ENCODE assay signal across 11 mouse cellular contexts in the genomic region with DNA sequence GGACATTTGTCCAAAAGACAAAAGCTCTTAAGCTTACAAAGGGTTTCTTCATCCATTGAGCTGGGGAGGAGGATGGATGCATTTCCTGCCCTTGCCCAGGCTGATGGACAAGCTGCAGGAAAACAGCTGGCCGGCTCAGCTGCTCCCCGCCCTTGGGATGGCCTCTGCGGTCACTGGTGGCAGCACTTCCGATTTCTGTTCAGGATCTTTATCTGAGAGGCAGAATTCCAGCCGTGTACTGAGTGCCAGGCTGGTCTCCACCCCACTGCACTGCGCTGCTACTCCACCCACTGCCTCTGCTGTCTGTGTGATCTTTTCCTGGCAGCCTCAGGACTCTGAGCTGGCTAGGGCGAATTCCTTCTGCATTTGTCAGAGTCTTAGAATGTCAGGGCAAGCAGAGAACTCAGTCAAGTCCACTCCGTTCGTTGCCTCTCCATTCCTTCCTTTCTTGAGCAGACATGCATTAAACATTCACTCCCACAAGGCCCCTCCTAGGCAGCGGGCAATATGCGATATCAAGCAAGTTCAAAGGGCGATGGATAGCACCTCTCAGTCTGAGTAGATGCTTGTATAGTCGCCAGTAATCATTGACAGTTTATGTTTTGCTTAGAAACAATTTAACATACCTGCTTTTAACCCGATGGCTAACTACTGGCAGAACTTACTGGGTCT. TPM values are rescaled to one million over a fixed set of nuclear protein-coding genes. Genes with fewer than 3 reads are reported as not detected.
A peak's percentile ranks its signal among the peaks of the same experiment; 100 is the strongest.
DNase-seq lines count a peak whose midpoint lies in the region; ATAC-seq and TF ChIP-seq lines count a peak whose summit lies in the region.
"Had no signal": no experiment of that assay in that cellular context is flagged by ENCODE, and none has a peak within 500 bp of the region (broad histone marks: within the 10 kb centered on the region; RNA-seq: fewer than 3 reads in every experiment).

No protein-coding gene starts in this region.

- no peaks in the 10 kb centered on the region for H3K36me3 ChIP-seq in liver, adult 2 months (ENCODE audit: control insufficient read depth, insufficient read depth, low read length)
- no peaks in the 10 kb centered on the region for H3K36me3 ChIP-seq in liver, embryonic 12.5 days
- no peaks in the 10 kb centered on the region for H3K36me3 ChIP-seq in embryonic facial prominence, embryonic 13.5 days
- H3K36me3 ChIP-seq in thymus, adult 2 months (ENCODE audit: control insufficient read depth, insufficient read depth, low read length) = no peaks in the 10 kb centered on the region
- H3K36me3 ChIP-seq: hindbrain, embryonic 15.5 days had no signal

- no peaks in the 10 kb centered on the region for H3K9me3 ChIP-seq in liver, embryonic 12.5 days (replicated peaks)
- H3K9me3 ChIP-seq in embryonic facial prominence, embryonic 13.5 days = no peaks in the 10 kb centered on the region
- H3K9me3 ChIP-seq: hindbrain, embryonic 15.5 days had no signal

- intact Hi-C loops in heart, postnatal 14 days (cut with DNase I) = no loop called here

- no peaks in the 10 kb centered on the region for H3K79me2 ChIP-seq in liver, adult 2 months (ENCODE audit: control insufficient read depth, insufficient read depth, low read length)

- DNase-seq in liver, adult 2 months (ENCODE audit: extremely low read depth, low read depth, low spot score) = peak; percentile 21
- peak; percentile 64 to 67 for DNase-seq in heart, postnatal 14 days
- peak; percentile 87 to 89 for DNase-seq in lung, adult 18-20 months
- peak; percentile 35 for DNase-seq in urinary bladder, adult 2 months (ENCODE audit: low spot score)
- DNase-seq in thymus, adult 2 months = no peak

- TF ChIP-seq POLR2A in liver, adult 2 months (IDR thresholded peaks at IDR 0.05; ENCODE audit: extremely low read depth, insufficient read depth, low read length) = no peak
- TF ChIP-seq POLR2A in thymus, adult 2 months (IDR thresholded peaks at IDR 0.05; ENCODE audit: control insufficient read depth, extremely low read depth, insufficient read depth, low read length, poor library complexity) = no peak

- no peak overlapping the region for H3K27ac ChIP-seq in liver, adult 2 months (replicated peaks; ENCODE audit: insufficient read depth, low read depth, low read length)
- H3K27ac ChIP-seq in liver, embryonic 12.5 days = no peak overlapping the region
- H3K27ac ChIP-seq in embryonic facial prominence, embryonic 13.5 days = no peak overlapping the region
- H3K27ac ChIP-seq in thymus, adult 2 months (ENCODE audit: control insufficient read depth, insufficient read depth, low read length) = no peak overlapping the region
- H3K27ac ChIP-seq: hindbrain, embryonic 15.5 days had no signal

- H3K4me3 ChIP-seq in liver, adult 2 months (ENCODE audit: insufficient read depth, low read depth, low read length) = no peak overlapping the region
- H3K4me3 ChIP-seq in liver, embryonic 12.5 days = no peak overlapping the region
- no peak overlapping the region for H3K4me3 ChIP-seq in embryonic facial prominence, embryonic 13.5 days
- no peak overlapping the region for H3K4me3 ChIP-seq in thymus, adult 2 months (ENCODE audit: control insufficient read depth, insufficient read depth, low read length)
- H3K4me3 ChIP-seq: hindbrain, embryonic 15.5 days had no signal

- WGBS in liver, adult 2 months = 51% methylated on average over 14 of the region's 14 CpGs
- 33% methylated on average over 14 of the region's 14 CpGs for WGBS in liver, embryonic 12.5 days (ENCODE audit: insufficient replicate concordance)
- 32% methylated on average over 14 of the region's 14 CpGs for WGBS in embryonic facial prominence, embryonic 13.5 days
- 66% methylated on average over 14 of the region's 14 CpGs for WGBS in thymus, adult 2 months

- no peak for ATAC-seq in liver, embryonic 12.5 days
- ATAC-seq in embryonic facial prominence, embryonic 13.5 days (ENCODE audit: insufficient number of reproducible peaks, insufficient read depth, low FRiP score, low TSS enrichment, low read depth) = 0 out of 2 replicates have a peak, but pooled peaks have one; percentile 59
- ATAC-seq in activated CD4-positive, CD25-positive, alpha-beta regulatory T cell, adult 4 months = no peak

- TF ChIP-seq CTCF in liver, adult 2 months (IDR thresholded peaks at IDR 0.05; ENCODE audit: low read depth, low read length) = no peak
- no peak for TF ChIP-seq CTCF in thymus, adult 2 months (IDR thresholded peaks at IDR 0.05; ENCODE audit: borderline replicate concordance, control insufficient read depth, extremely low read depth, insufficient read depth, low read length, poor library complexity)

- no peak overlapping the region for H3K4me2 ChIP-seq in liver, embryonic 12.5 days
- peak overlapping the region; percentile 16; the same call in 1 of the 2 replicates for H3K4me2 ChIP-seq in embryonic facial prominence, embryonic 13.5 days
- H3K4me2 ChIP-seq: hindbrain, embryonic 15.5 days had no signal

- no peaks in the 10 kb centered on the region for H3K27me3 ChIP-seq in liver, adult 2 months (ENCODE audit: control insufficient read depth, insufficient read depth, low read length)
- H3K27me3 ChIP-seq in liver, embryonic 12.5 days (replicated peaks) = no peaks in the 10 kb centered on the region
- H3K27me3 ChIP-seq in embryonic facial prominence, embryonic 13.5 days = no peaks in the 10 kb centered on the region
- no peaks in the 10 kb centered on the region for H3K27me3 ChIP-seq in thymus, adult 2 months (ENCODE audit: control insufficient read depth, insufficient read depth, low read length)
- H3K27me3 ChIP-seq: hindbrain, embryonic 15.5 days had no signal

- H3K4me1 ChIP-seq in liver, adult 2 months (ENCODE audit: control insufficient read depth, insufficient read depth, low read length) = no peaks in the 10 kb centered on the region
- no peaks in the 10 kb centered on the region; the same call in 1 of the 2 replicates for H3K4me1 ChIP-seq in liver, embryonic 12.5 days
- H3K4me1 ChIP-seq in embryonic facial prominence, embryonic 13.5 days = peaks cover 11% of the 10 kb centered on the region
- H3K4me1 ChIP-seq in thymus, adult 2 months (replicated peaks; ENCODE audit: control insufficient read depth, insufficient read depth, low read length) = no peaks in the 10 kb centered on the region
- H3K4me1 ChIP-seq: hindbrain, embryonic 15.5 days had no signal

- no peak overlapping the region for H3K9ac ChIP-seq in liver, adult 2 months (ENCODE audit: low read depth, low read length)
- H3K9ac ChIP-seq in liver, embryonic 12.5 days = no peak overlapping the region
- peak overlapping the region; percentile 28; the same call in 1 of the 2 replicates for H3K9ac ChIP-seq in embryonic facial prominence, embryonic 13.5 days
- H3K9ac ChIP-seq: hindbrain, embryonic 15.5 days had no signal

RNA-seq across cellular contexts. Expression of a gene that starts 33.4 kb away (rescaled TPM):
- 0.28 TPM in 1 of 2 replicates, not detected in the other for total RNA-seq in liver, adult 2 months (2014; rRNA removed)
- not detected in 2 replicates for polyA plus RNA-seq in liver, adult 2 months (2012; rRNA removed)
- polyA plus RNA-seq in liver, embryonic 12.5 days (2016; fragmentation: Nextera tagmentation; extraction: Ambion mirVana) = 0.04 and 0.08 TPM in 2 replicates
- polyA plus RNA-seq in embryonic facial prominence, embryonic 13.5 days (2015; fragmentation: Nextera tagmentation; extraction: Ambion mirVana) = 2.1 and 2.4 TPM in 2 replicates
- 10 to 100 TPM; 16.8 to 21.5 TPM for total RNA-seq in heart, postnatal 14 days (2021)
- 15.6 and 17.2 TPM in 2 replicates for polyA plus RNA-seq in urinary bladder, adult 2 months (2012; rRNA removed)
- 0.31 and 1.2 TPM in 2 replicates for polyA plus RNA-seq in thymus, adult 2 months (2012; rRNA removed)
- polyA plus RNA-seq in activated CD4-positive, CD25-positive, alpha-beta regulatory T cell, adult 4 months (2017; shearing (Covaris generic)) = under 1 TPM; 0.09 to 0.31 TPM
- total RNA-seq: MEL had no signal
- polyA plus RNA-seq: hindbrain, embryonic 15.5 days; spleen, adult 2 months had no signal
